Mouse (Mus musculus) ES-CJ7 (cell line): ENCODE measurements around the gene Rgl2.

ENCODE experiments used
- DNase-seq: peaks from one replicate; pipeline ENCODE4 v3.0.0; 2011; ENCODE audit warnings: low read depth, low spot score

The Rgl2 gene

GRCm38 (mm10) chr17:33968489-33968888 lies 39.1 kb downstream of the Rgl2 start:
- peak; percentile 84 for DNase-seq

GRCm38 (mm10) chr17:33968927-33969326 lies 39.6 kb downstream of the Rgl2 start:
- DNase-seq, result peak; percentile 87

GRCm38 (mm10) chr17:33969394-33969793 lies 40.1 kb downstream of the Rgl2 start:
- peak; percentile 75 for DNase-seq

- DNase-seq, result peak; percentile 53
These were observed 43.3 kb downstream of the Rgl2 start for GRCm38 (mm10) chr17:33972691-33973090.

- DNase-seq, result no peak
These were observed 44.2 kb downstream of the Rgl2 start for GRCm38 (mm10) chr17:33973572-33973971.

GRCm38 (mm10) chr17:33977861-33978557 lies 48.7 kb downstream of the Rgl2 start:
- no peak for DNase-seq

- DNase-seq, result peak; percentile 68
These were observed 49.3 kb downstream of the Rgl2 start for GRCm38 (mm10) chr17:33978631-33979031.

- DNase-seq, result no peak
These were observed 50.2 kb downstream of the Rgl2 start for GRCm38 (mm10) chr17:33979512-33980050.

GRCm38 (mm10) chr17:33980181-33981035 lies 51.1 kb downstream of the Rgl2 start:
- peak; percentile 71 for DNase-seq

GRCm38 (mm10) chr17:33981192-33981909 lies 52.0 kb downstream of the Rgl2 start:
- DNase-seq, result peak; percentile 99

- peak; percentile 72 for DNase-seq
These were observed 52.8 kb downstream of the Rgl2 start for GRCm38 (mm10) chr17:33982136-33982535.
